Mouse (Mus musculus): Measurements from ENCODE around the gene Pfkp. TPM values are rescaled to one million over a fixed set of nuclear protein-coding genes. Genes with fewer than 3 reads are reported as not detected.

The Pfkp gene
- total RNA-seq, 1 experiment from 2014 or later: 46.1 TPM

DNA sequence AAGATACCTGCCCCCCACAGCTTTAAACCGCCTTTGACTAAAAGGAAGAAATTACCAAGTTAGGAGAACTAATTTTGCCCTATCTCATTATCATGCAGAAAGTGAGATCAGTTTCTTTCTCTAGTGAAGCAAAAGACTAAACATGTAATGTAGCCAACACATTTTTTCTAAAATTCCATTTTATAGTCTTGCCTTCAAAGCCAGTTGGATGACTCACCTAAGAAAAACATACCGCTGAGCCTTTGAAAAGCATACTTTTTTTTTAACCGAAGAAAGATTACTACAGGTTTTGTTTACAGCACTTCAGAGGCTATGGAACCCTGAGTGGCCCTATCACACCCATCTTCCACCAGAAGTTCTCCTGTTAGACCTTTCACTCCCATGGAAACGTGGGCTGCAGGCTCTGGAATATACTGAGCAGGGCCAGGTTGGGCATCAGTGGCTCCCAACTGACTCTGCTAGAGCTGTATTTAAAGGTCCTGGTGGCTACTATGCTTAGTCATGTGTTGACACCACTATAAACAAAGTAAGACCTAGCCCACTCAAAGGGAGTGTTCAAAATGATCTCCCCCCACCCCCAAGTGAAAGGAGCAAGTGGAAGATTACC, 22.0 kb downstream of the Pfkp start:
- ATAC-seq (replicated peaks in 1 of 2; ENCODE audit: insufficient read depth in 1 of 2, low FRiP score in 2 of 2, low TSS enrichment in 1 of 2, low read depth in 1 of 2, poor library complexity in 2 of 2, severe bottlenecking in 2 of 2): no peak; a peak in 1 of 4 replicates

DNA sequence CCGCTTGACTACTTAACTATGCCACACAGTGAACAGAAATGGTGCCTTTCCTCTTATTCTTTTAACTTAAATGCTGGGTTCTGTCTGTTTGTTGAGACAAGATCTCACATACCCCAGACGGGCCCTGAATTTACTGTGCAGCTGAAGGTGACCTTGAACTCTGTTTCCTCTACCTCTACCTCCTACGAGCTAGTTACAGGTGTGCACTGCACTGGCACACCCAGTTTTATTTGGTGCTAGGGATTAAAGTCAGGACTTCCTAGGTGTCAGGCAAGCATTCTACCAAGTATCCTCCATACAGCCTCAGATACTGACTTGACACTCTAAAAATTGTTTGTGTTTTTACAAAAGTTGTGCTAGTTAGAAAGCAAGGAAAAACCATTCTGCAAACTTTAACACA, 22.6 kb downstream of the Pfkp start:
- no peak for ATAC-seq (replicated peaks in 1 of 2; ENCODE audit: insufficient read depth in 1 of 2, low FRiP score in 2 of 2, low TSS enrichment in 1 of 2, low read depth in 1 of 2, poor library complexity in 2 of 2, severe bottlenecking in 2 of 2)

- ATAC-seq (replicated peaks in 1 of 2; ENCODE audit: insufficient read depth in 1 of 2, low FRiP score in 2 of 2, low TSS enrichment in 1 of 2, low read depth in 1 of 2, poor library complexity in 2 of 2, severe bottlenecking in 2 of 2): peak; percentile 44 to 54
These were observed 24.0 kb downstream of the Pfkp start for GRCm38 (mm10) chr13:6624604-6625003.

- ATAC-seq (replicated peaks in 1 of 2; ENCODE audit: insufficient read depth in 1 of 2, low FRiP score in 2 of 2, low TSS enrichment in 1 of 2, low read depth in 1 of 2, poor library complexity in 2 of 2, severe bottlenecking in 2 of 2): 0 out of 4 replicates have a peak, but pooled peaks of 1 of the 2 experiments have one; percentile 33
These were observed 24.5 kb downstream of the Pfkp start for GRCm38 (mm10) chr13:6624121-6624520.

- ATAC-seq (replicated peaks in 1 of 2; ENCODE audit: insufficient read depth in 1 of 2, low FRiP score in 2 of 2, low TSS enrichment in 1 of 2, low read depth in 1 of 2, poor library complexity in 2 of 2, severe bottlenecking in 2 of 2): no peak
These were observed 26.7 kb downstream of the Pfkp start for GRCm38 (mm10) chr13:6621831-6622230.

GRCm38 (mm10) chr13:6620250-6620649, 28.3 kb downstream of the Pfkp start:
- no peak for ATAC-seq (replicated peaks in 1 of 2; ENCODE audit: insufficient read depth in 1 of 2, low FRiP score in 2 of 2, low TSS enrichment in 1 of 2, low read depth in 1 of 2, poor library complexity in 2 of 2, severe bottlenecking in 2 of 2)

DNA sequence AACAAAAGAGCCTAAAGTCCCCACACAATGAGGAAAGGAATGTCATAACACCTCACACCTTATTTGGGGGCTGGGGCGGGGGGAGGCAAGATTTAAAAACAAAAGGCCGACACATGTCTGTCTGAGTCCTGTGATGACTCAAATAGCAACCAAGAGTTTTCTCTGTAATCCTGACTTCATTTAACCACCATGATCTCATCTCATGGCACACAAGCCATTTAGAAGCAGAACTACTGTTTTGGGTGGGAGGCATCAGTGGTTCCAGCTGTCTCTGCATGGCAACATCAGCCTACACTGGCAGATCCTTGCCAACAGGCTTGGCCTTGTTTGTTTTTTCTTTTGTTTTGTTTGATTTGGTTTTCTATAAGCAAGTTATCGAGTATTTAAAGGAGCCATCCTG, 29.9 kb downstream of the Pfkp start:
- ATAC-seq (replicated peaks in 1 of 2; ENCODE audit: insufficient read depth in 1 of 2, low FRiP score in 2 of 2, low TSS enrichment in 1 of 2, low read depth in 1 of 2, poor library complexity in 2 of 2, severe bottlenecking in 2 of 2): no peak

DNA sequence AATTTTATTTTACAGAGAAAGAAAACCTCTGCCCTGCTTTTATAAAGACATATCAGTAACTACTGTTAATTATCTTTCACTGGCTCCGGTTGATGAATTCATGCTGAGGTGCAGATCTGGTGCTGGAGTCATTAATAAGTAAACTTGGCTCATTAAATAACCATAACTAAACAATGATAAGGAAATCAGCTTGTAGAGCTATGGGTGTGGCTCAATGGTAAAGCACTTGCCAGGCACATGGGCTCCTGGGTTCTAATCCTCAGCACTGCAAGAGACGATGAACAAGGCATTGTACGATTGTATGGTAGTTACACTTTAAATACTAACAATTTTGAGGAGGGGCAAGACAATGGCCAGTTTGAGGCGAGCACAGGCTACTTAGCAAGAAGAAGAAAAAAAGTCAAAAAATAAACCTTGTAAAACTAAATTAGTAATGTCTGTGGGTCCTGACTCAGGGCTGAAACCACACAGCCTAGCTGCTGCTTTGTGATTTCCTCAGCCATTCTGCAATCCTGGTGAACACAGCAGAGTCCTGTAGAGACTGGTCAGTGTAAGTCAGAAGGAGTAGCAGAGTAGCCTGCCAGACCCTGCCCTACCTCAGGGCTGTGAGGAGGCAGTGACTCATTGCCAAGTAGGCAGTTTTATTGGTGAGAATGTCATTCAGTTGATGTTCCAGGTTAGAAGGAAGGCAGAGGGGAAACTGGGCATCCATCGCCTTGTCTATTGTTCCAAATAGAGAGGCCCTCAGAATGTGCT, 34.7 kb downstream of the Pfkp start:
- ATAC-seq (replicated peaks in 1 of 2; ENCODE audit: insufficient read depth in 1 of 2, low FRiP score in 2 of 2, low TSS enrichment in 1 of 2, low read depth in 1 of 2, poor library complexity in 2 of 2, severe bottlenecking in 2 of 2): no peak

GRCm38 (mm10) chr13:6602786-6603409, 45.7 kb downstream of the Pfkp start:
- ATAC-seq (replicated peaks in 1 of 2; ENCODE audit: insufficient read depth in 1 of 2, low FRiP score in 2 of 2, low TSS enrichment in 1 of 2, low read depth in 1 of 2, poor library complexity in 2 of 2, severe bottlenecking in 2 of 2): no peak

DNA sequence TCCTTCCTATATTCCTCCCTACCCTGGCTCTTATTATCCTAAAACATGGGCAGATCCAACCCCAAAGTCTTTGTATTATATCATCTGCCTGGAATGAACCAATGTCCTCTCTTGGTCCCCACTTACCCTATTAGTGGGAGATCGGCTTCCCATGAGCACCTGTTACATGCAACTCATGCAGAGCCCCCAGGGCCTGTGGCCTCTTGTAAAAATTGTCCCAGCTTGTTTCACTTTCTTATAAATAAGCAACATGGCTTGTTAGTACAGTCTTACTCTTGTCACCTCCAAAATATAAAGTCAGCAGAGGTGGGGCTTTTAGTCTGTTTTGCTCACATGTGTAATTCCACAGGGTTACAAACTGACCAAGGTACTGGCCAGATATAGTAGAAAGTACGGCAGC, 46.9 kb downstream of the Pfkp start:
- ATAC-seq (replicated peaks in 1 of 2; ENCODE audit: insufficient read depth in 1 of 2, low FRiP score in 2 of 2, low TSS enrichment in 1 of 2, low read depth in 1 of 2, poor library complexity in 2 of 2, severe bottlenecking in 2 of 2): no peak

DNA sequence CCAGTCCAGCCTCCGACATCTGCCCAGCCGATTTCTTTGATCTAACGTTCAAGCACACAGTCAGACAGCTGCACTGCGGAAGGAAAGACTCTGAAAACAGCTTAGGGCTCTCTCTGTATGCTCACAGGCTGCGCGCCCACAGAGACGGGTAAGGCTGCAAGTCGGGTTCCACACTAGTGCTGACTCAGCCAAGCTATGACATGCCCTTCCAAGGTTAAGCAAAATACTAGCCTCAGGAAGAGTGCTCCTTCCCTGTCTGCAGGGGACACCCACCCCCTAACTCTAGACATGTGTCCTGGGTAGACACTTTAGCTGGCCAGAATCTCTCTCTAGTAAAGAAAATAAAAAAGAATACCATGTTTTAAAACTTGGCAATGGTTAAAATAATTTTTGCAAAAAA, 48.0 kb downstream of the Pfkp start:
- ATAC-seq (replicated peaks in 1 of 2; ENCODE audit: insufficient read depth in 1 of 2, low FRiP score in 2 of 2, low TSS enrichment in 1 of 2, low read depth in 1 of 2, poor library complexity in 2 of 2, severe bottlenecking in 2 of 2): no peak

DNA sequence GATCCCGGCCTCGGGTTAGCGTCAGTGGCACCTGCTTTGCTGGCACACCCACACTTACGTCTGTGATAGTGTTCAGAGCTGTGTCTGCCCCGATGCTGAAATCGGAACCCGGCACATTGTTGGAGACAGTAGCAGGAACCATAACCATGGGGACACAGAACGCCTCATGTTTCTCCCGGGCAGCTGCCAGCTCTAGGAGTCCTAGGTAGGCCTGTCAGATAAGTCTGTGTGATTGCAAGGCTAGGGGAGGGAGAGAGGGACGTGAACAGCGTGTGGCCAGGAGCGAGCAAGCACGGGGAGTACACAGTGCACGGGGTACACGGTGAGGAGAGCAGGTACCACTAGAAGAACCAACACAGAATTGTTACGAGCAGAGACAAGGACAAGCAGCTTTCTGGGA, 50.8 kb downstream of the Pfkp start:
- no peak for ATAC-seq (replicated peaks in 1 of 2; ENCODE audit: insufficient read depth in 1 of 2, low FRiP score in 2 of 2, low TSS enrichment in 1 of 2, low read depth in 1 of 2, poor library complexity in 2 of 2, severe bottlenecking in 2 of 2)

DNA sequence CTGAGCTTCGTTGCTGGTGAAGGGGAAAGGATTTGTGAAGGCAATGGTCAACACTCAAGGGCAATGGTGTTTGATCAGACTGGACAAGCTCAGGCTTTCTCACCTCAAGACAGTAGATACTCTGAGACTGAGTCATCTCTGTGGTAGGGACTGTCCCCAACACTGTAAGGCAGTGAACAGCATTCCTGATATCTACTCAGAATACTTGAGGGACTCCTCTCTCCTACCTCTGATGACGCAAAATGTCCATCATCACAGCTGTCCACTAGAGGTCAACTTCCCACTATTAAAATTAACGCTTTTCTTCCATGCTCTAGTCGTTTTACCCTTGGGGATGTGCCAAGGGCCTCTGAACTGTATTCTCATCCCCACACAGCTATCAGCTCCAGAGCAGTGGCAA, 53.2 kb downstream of the Pfkp start:
- ATAC-seq (replicated peaks in 1 of 2; ENCODE audit: insufficient read depth in 1 of 2, low FRiP score in 2 of 2, low TSS enrichment in 1 of 2, low read depth in 1 of 2, poor library complexity in 2 of 2, severe bottlenecking in 2 of 2): no peak

- no peak for ATAC-seq (replicated peaks in 1 of 2; ENCODE audit: insufficient read depth in 1 of 2, low FRiP score in 2 of 2, low TSS enrichment in 1 of 2, low read depth in 1 of 2, poor library complexity in 2 of 2, severe bottlenecking in 2 of 2)
These were observed 57.7 kb downstream of the Pfkp start for GRCm38 (mm10) chr13:6590846-6591245.

DNA sequence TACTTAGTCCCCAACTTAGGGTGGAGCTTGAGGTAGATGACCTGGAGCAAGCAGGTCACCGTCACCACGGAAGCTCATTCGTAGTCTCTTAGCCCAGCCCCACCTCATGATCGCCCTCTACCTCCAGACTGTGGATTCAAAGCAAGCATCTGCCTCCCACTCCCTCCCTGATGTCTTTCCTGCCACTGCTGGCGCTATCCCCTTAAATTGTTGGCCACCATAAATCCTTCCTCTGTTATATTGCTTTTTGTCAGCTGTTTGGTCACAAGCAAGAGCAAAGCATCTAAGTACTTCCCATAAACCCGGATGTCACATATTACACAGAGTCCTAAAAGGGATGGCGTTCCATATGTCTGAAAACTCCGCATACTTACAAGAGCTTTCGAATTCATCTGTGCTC, 62.6 kb downstream of the Pfkp start:
- no peak for ATAC-seq (replicated peaks in 1 of 2; ENCODE audit: insufficient read depth in 1 of 2, low FRiP score in 2 of 2, low TSS enrichment in 1 of 2, low read depth in 1 of 2, poor library complexity in 2 of 2, severe bottlenecking in 2 of 2)

DNA sequence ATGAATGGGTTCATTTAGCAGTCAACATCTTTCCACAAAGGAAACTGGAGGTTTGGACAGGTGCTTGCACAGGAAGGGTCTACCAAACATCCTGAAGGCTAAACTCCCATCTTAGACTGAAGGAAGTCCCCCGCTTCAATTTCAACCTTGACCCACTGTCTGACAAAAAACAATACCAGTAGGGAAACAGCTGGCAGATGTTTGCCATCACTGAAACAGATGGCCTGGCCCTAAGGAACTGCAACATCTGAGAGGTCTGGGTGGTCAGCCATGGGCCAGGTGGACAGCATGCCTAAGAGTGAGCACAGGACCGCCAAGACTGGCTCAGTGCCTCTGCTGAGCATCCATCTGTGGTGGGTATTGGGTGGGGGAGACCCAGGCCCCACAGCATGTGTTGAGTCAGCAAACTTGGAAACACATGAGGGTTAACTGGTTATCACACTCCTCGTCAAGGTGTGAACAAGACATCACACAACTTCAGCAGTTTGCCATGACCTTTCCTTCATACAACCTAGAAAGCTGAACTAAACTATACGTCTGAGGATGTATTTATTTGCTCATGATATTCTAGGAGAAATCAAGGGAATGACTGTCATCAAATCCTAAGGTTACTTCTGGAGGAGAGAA, 65.0 kb downstream of the Pfkp start:
- no peak for ATAC-seq (replicated peaks in 1 of 2; ENCODE audit: insufficient read depth in 1 of 2, low FRiP score in 2 of 2, low TSS enrichment in 1 of 2, low read depth in 1 of 2, poor library complexity in 2 of 2, severe bottlenecking in 2 of 2)

- peak; percentile 49 to 65 for ATAC-seq (replicated peaks in 1 of 2; ENCODE audit: insufficient read depth in 1 of 2, low FRiP score in 2 of 2, low TSS enrichment in 1 of 2, low read depth in 1 of 2, poor library complexity in 2 of 2, severe bottlenecking in 2 of 2)
These were observed 72.6 kb downstream of the Pfkp start for GRCm38 (mm10) chr13:6575920-6576509.

DNA sequence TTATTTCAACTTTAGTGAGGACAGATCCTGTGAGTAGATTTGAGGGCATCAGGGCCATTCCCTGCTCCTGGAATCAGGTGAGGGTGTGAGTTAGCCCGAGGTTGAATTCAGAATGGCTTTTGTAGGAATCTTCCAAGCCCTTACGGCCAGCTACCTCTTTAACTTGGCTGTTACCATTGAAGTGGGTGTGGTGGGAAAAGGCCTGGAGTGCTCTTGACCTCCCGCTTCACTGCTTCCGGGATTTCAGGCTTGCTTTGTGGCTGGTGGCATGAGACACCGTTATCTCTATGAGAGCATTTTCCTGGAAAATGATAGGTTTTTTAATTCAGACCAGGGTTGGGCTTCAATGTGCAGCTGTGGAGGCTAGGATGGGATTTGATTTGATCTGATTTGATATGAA, 83.0 kb downstream of the Pfkp start:
- no peak for ATAC-seq (replicated peaks in 1 of 2; ENCODE audit: insufficient read depth in 1 of 2, low FRiP score in 2 of 2, low TSS enrichment in 1 of 2, low read depth in 1 of 2, poor library complexity in 2 of 2, severe bottlenecking in 2 of 2)

Data from hematopoietic stem cell, adult 5-6 weeks (primary cell).